Mouse (Mus musculus) natural killer cell, adult 2 months (primary cell): Measurements from ENCODE around the gene Crybg1.

Experiments used
- DNase-seq, 2 experiments: peaks; one replicate each; pipeline ENCODE4 v3.0.0; 2022; ENCODE audit warnings: low spot score in 2 of 2

Gene Crybg1

DNA sequence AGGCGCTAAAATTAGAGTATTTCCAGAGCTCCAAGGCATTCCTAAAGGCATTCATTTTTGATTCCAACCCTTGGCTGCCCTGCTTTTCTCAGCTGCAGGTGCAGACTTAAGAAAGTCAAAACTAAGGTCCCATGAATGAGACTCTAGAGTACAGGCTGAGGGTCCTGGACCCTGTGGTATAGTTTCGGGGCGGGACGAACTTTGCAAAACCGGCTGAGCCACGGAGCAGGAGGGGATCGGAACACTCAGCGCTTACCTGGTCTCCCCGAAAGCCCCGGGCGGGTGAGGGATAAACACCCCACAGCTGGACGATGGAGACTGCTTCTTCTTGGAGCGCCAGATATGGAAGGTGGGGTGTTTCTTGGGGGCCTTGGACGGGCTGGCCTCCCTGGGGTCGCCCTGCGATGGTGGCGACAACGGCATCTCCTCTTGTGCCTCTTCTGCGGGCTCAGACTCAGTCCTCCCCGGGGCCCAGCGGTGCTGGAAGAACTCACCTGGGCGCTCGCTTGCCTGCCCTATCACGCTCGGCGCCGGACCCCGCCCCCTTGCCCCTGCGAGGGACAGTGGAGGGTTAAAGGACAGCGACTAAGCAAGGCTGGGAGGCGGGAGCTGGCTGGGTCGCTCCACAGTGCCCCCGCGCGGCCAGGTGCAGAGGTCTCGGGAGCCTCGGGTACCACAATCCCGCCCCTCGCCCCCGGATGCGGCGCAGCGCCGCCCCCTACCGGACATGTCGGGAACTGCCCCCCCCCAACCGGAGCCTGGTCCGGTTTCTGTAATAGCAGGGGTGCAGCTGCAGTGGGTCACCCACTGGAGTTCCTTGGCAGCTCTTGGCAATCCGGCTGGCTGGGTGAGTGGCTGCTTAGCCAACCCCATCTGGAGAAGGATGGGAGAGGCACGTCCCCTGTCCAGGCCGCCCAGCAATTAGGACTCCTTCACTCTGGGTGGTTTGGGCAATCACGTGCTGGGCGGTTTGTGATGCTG is at the start of gene Crybg1:
Crybg1 (minus strand) TSS at position 517 of the 981 bp plus-strand sequence.
- peak; percentile 20 to 58 for DNase-seq

- no peak for DNase-seq
Observed at GRCm38 (mm10) chr10:44177365-44177764, 28.7 kb upstream of the Crybg1 start.

GRCm38 (mm10) chr10:44176548-44176947 is 27.9 kb upstream of the Crybg1 start:
- DNase-seq, result no peak

DNA sequence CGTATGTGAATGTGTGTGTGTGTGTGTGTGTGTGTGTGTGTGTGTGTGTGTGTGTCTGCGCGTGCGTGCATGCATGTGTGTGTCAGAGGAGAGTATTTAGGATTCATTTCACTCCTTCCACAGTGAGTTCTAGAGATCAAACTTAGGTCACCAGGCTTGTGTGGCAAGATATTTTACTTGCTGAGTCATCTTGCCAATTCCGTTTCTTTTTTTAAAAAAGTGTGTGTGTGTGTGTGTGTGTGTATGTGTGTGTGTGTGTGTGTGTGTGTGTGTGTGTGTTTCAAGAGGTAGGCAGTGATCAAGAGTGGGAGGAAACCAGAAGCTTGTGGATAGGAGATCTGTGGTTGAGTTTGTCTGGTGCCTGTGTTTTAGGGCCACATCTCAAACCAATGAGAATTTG is 27.5 kb upstream of the Crybg1 start:
- DNase-seq, result no peak

- DNase-seq, result no peak
Observed at GRCm38 (mm10) chr10:44170145-44170544, 21.5 kb upstream of the Crybg1 start.

GRCm38 (mm10) chr10:44167061-44167460 is 18.4 kb upstream of the Crybg1 start:
- DNase-seq, result no peak

DNA sequence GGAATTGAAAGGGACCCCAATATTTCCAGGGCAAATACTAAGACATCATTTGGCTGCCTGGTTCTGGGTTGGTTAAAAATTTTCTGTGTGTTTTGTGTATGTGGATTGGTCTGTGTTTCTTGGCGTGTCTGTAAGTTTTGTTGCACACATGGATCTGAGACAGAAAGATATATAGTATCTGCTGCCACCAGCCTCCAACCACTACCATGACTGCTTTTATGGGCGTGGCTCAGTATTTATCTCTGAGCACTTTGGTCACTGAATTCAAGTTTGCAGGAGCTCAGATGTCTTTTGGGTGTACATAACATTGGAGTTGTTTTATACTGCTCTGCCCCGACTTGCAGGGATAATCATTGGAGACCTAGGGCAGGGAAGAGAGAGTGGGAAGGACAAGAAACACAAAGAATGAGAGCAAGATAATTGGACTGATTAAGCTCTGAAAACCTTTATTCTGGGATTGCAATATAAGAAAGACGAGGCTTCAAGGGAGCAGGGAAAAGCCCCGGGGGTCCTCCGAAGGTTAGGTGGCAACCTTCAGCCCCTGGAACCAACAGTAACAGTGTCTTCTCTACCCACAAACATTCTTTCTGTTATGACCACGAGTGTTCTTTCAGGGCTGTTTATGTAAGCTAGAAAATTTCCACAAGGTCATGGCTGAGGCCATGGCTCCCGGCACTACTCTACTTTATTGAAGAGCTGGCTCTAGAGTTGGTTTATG is 15.8 kb upstream of the Crybg1 start:
- no peak for DNase-seq

DNA sequence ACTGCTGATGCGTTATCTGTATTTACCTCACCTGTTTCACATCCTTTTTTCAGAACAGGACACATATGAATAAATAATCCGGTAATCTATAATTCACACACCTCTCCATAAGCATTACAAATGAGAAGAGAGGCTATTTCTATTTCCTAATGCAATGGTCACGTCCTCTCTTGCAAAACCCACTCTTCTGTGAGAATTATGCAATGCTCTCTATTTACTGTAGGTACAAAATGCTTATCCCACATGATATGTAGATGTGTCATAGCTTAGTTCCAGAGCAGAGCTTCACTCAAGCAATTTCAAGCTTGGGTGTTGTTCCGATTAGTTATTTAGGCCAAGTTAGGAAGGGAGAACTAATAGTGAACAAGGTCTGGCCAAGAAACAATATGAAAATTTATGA is 14.4 kb upstream of the Crybg1 start:
- DNase-seq, result no peak

GRCm38 (mm10) chr10:44160150-44160549 is 11.5 kb upstream of the Crybg1 start:
- DNase-seq, result no peak

- no peak for DNase-seq
Observed at GRCm38 (mm10) chr10:44157489-44157888, 8.8 kb upstream of the Crybg1 start.

DNA sequence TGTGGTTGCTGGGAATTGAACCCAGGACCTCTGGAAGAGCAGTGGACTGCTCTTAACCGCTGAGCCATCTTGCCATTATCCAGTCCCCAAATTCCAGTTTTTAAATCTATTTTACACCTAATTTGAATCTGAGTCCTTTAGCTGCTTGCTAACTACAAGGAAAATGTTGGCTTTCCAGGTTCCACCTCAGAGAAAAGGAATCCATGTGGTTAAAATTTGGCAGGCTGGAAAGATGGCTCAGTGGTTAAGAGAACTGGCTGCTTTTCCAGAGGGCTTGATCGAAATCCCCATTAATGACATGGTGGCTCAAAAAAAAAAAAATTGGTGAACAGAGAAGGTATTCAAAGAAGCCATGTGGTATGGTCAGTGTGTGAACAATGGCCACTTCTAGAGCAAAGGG is 1.8 kb upstream of the Crybg1 start:
- no peak for DNase-seq

GRCm38 (mm10) chr10:44143401-44143800 is 5.3 kb downstream of the Crybg1 start:
- no peak for DNase-seq

DNA sequence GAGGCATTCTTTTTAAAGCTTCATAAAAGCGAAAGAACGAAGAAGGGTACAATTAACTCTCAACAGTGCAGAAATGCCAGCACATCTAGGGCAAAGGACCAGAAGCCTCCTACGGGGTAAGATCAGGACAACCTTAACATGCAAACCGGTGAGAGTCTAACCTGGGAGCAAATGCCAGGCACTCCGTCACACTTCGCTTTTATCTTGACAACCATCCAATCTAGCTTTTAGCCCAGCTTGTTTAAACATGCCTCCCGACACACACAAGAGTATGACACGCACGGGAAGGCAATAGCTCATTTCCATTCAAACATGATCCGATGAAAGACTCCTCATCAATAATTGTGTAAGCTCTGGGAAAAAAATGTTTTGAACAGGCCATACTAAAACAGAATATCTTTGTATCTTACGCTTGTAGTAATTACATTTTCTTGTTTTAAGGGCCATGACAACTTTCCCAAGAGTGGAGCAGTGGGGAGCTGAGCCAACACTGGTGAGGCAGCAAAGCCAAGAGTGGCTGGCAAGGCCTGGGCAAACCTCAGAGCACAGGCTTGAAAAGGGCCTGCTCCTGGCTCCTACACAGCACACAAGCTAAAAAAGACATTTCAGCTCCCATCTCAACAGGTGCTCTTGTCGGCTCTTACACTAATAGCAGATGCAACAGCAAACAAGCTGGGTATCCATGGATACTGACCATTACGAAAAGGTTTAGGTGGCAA is 10.4 kb downstream of the Crybg1 start:
- no peak for DNase-seq

DNA sequence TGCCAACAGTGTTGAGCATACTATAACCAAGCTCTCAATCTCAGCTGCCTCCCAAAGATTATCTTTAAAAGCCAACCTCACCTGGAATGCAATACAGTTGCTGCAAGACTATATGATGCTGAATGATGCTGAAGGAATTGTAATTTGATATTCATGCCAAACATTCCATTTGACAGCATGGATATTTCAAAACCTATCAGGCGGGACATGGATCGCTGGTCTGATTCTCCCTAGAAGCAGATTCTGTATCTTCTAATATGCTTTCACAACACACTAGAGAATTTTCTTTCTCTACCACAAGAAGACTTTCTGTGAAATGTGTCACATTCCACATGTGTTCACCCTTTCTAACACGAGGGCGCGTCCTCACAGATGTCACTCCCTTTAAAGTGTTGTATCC is 22.6 kb downstream of the Crybg1 start:
- DNase-seq, result no peak

DNA sequence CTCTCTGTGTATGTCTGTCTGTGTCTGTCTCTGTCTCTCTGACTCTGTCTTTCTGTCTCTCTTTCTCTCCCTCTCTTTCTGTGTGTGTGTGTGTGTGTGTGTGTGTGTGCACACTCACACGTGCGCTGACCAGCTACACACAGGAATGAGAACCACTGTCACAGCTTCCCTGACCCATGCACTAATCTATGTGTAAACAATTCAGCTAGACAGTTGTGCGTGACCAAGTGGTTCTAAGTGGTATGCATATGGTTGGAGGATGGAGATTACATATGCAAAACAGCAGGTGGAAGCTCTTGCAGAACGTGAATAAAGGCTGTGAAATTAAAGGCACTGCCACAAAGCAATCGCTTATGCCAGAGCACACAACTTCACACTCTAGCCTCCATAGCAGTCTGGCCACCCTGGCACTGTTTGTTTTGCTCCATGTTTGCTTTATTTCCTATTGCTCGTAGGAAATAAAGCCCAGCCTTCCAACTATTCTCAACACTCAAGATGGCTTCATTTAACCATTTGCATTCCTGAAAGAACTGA is 24.2 kb downstream of the Crybg1 start:
- no peak for DNase-seq

DNA sequence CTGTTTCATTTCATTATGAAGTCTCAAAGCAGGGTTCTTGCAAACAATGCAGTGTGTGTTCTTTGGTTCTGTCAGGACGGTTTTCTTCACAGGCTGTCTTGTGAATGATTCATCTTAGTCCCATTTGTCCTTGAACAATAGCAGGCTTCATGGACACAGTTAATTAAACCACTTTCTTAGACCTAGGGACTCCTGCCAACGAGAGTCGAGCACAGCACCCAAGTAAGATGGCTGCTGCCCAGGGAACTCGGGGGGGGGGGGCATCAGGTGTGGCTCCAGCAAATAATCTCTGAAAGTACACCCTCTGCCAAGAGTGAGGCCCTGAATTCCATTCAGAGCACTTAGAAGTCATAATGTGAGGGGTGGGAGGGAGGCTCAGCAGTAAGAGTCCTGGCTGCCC is 30.0 kb downstream of the Crybg1 start:
- no peak for DNase-seq

- no peak for DNase-seq
Observed at GRCm38 (mm10) chr10:44116796-44117195, 31.9 kb downstream of the Crybg1 start.

DNA sequence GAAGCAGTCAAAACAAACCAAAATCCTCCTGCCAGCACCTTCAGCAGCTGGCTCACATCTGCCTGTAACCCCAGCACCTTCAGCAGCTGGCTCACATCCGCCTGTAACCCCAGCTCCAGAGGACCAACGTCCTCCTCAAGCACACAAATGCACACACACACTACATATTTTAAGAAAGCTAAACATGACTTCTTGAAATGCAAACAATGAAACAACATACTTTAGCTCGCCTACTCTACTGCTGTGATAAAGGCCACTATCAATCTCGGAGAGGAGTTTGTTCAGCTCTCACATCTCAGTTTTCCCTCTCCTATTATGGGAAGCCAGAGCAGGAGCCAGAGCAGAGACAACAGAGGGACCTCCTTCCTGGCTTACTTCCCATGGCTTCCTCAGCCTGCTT is 34.0 kb downstream of the Crybg1 start:
- no peak for DNase-seq

DNA sequence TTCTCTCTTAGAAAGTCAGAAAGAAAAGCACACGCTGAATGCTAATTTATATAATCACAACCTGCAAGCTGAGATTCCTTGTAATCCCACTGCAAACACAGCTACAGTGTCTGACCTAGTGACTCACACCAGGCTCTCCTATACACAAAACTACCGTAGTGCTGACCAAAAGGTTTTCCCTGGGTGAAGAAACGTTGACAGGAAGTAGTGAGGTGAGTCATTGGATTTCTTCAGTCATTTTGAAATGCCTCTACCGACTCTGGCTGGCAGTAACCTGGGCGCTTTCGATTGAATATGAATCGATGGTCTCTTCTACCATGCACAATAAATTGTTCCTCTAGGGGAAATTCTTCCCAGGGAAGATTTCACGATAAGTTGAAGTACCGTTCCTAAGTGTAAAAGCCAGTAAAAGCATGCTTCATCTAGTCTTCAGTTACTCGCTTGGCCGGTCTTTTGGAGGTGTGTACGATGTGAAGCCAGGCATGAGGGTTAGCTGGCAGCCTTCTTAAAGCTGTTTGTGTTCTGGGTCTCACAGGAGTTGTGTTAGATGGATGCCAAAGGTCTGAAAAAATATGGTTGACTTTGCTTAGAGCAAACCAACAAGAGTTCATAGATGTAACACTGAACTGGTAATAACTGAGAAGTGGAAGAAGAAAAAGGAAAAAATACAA is 36.5 kb downstream of the Crybg1 start:
- DNase-seq, result no peak

DNA sequence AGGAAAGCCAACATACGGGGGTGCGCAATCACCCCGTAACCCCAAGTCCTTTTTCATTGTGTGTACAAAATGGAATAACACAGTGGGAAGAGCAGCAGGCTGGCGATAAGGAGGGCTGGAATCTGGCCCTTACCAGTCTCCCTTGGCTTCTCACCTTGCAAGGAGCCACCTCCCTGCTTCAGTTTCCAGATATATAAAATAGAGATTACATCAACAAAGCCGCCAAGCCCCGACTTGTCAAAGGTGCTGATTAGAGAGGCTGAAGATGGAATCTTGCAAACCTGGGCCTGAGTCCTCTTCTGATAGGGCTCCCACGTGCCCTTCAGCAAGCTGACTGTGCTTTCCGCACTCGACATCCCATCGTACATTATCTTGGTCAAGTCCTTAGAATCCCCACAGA is 37.5 kb downstream of the Crybg1 start:
- no peak for DNase-seq

DNA sequence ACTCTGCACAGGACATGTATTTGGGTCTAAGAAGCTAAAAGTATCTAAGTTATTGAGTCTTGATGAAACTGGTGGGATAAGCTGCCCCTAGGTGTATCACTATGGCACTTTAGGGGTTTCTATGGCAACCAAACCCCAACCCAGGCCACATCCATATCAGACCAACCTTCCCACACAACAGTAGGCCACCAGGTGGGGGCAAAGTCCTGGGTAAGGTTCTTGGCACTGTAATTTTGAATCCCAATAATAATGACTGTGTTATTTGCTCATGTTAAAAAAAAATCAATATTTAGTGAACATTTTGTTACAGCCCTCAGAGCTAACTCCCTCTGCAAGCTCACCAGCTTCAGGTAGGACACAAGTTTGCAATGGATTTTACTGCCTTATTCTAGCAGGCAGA is 38.2 kb downstream of the Crybg1 start:
- DNase-seq, result no peak
